In genomic region chr10:59790291-59790929, GRCm38 (mm10) we compare ENCODE assay signal across 16 mouse cellular contexts.
DNase-seq lines count a peak whose midpoint lies in the region; ATAC-seq and TF ChIP-seq lines count a peak whose summit lies in the region.
"Had no signal": no experiment of that assay in that cellular context is flagged by ENCODE, and none has a peak within 500 bp of the region (broad histone marks: within the 10 kb centered on the region; RNA-seq: fewer than 3 reads in every experiment).

No protein-coding gene starts in this region.

- no peaks in the 10 kb centered on the region for H3K27me3 ChIP-seq in kidney, adult 2 months (replicated peaks; ENCODE audit: control insufficient read depth, insufficient read depth, low read length)
- no peaks in the 10 kb centered on the region for H3K27me3 ChIP-seq in kidney, postnatal 0 days (ENCODE audit: insufficient read depth, low read length)
- no peaks in the 10 kb centered on the region for H3K27me3 ChIP-seq in stomach, postnatal 0 days (ENCODE audit: control insufficient read depth, insufficient read depth, low read length)
- H3K27me3 ChIP-seq: forebrain, embryonic 13.5 days; hindbrain, embryonic 13.5 days had no signal

- H3K27ac ChIP-seq in kidney, adult 2 months (ENCODE audit: insufficient read depth, low read depth, low read length), result no peak overlapping the region
- H3K27ac ChIP-seq in kidney, postnatal 0 days, result no peak overlapping the region
- H3K27ac ChIP-seq in stomach, postnatal 0 days (replicated peaks), result no peak overlapping the region
- H3K27ac ChIP-seq: embryonic facial prominence, embryonic 10.5 days; forebrain, embryonic 13.5 days; hindbrain, embryonic 13.5 days had no signal

- TF ChIP-seq CTCF in kidney, adult 2 months (conservative IDR thresholded peaks at IDR 0.05; ENCODE audit: insufficient read depth, insufficient read length, low read depth, low read length), result no peak
- TF ChIP-seq CTCF in kidney, postnatal 0 days (IDR thresholded peaks at IDR 0.05; ENCODE audit: low read depth), result no peak
- no peak for TF ChIP-seq CTCF in stomach, postnatal 0 days (IDR thresholded peaks at IDR 0.05; ENCODE audit: low read depth)

- 0 out of 2 replicates have a peak, but pooled peaks have one; percentile 43 for ATAC-seq in kidney, postnatal 0 days (replicated peaks; ENCODE audit: low FRiP score, low read depth)
- ATAC-seq in stomach, postnatal 0 days (ENCODE audit: low FRiP score, low TSS enrichment), result peak; percentile 92
- ATAC-seq: forebrain, embryonic 13.5 days; forebrain, postnatal 0 days had no signal

- H3K9me3 ChIP-seq in kidney, postnatal 0 days (replicated peaks; ENCODE audit: low read length), result no peaks in the 10 kb centered on the region
- no peaks in the 10 kb centered on the region for H3K9me3 ChIP-seq in stomach, postnatal 0 days (ENCODE audit: control insufficient read depth, low read length)
- H3K9me3 ChIP-seq: embryonic facial prominence, embryonic 10.5 days; forebrain, embryonic 13.5 days; hindbrain, embryonic 13.5 days had no signal

- TF ChIP-seq EP300 in stomach, postnatal 0 days (optimal IDR thresholded peaks at IDR 0.05), result no peak

- H3K4me1 ChIP-seq in kidney, adult 2 months (ENCODE audit: control insufficient read depth, insufficient read depth, low read length), result no peaks in the 10 kb centered on the region
- no peaks in the 10 kb centered on the region for H3K4me1 ChIP-seq in kidney, postnatal 0 days (replicated peaks; ENCODE audit: insufficient read depth, low read length)
- no peaks in the 10 kb centered on the region for H3K4me1 ChIP-seq in stomach, postnatal 0 days (replicated peaks; ENCODE audit: control insufficient read depth, insufficient read depth)

- DNase-seq in kidney, adult 2 months, result peak; percentile 10
- no peak for DNase-seq in kidney, adult 8-10 months
- peak; percentile 56 for DNase-seq in kidney, postnatal 0 days (ENCODE audit: low spot score)
- DNase-seq in kidney, adult 18-20 months, result no peak
- DNase-seq in 416B (ENCODE audit: low read depth), result peak; percentile 44
- no peak for DNase-seq in stomach, postnatal 0 days (ENCODE audit: low spot score)
- DNase-seq: adrenal gland, adult 8-10 months; adrenal gland, postnatal 36 days; cerebellum, adult 2 months; cerebellum, postnatal 10 days; forebrain, postnatal 0 days; gastrocnemius, postnatal 14 days; heart, postnatal 10 days had no signal

- 76% methylated on average over 11 of the region's 11 CpGs for WGBS in kidney, adult 2 months
- 53% methylated on average over 11 of the region's 11 CpGs for WGBS in kidney, postnatal 0 days
- 70% methylated on average over 11 of the region's 11 CpGs for WGBS in stomach, postnatal 0 days

- no peak for TF ChIP-seq POLR2A in kidney, adult 2 months (IDR thresholded peaks at IDR 0.05; ENCODE audit: low read depth, low read length)

- H3K36me3 ChIP-seq in kidney, adult 2 months (ENCODE audit: control insufficient read depth, insufficient read depth, low read length), result no peaks in the 10 kb centered on the region
- 0 out of 2 replicates have a peak, but pooled peaks cover 7% of the 10 kb centered on the region for H3K36me3 ChIP-seq in kidney, postnatal 0 days (ENCODE audit: insufficient read depth, low read length)
- H3K36me3 ChIP-seq in stomach, postnatal 0 days (ENCODE audit: control insufficient read depth, insufficient read depth, low read length), result peaks cover 15% of the 10 kb centered on the region; the same call in 1 of the 2 replicates

- H3K4me3 ChIP-seq in kidney, adult 2 months (ENCODE audit: insufficient read depth, low read depth, low read length), result no peak overlapping the region
- no peak overlapping the region for H3K4me3 ChIP-seq in kidney, postnatal 0 days (replicated peaks; ENCODE audit: low read depth, low read length)
- H3K4me3 ChIP-seq in stomach, postnatal 0 days (ENCODE audit: low read depth, low read length), result no peak overlapping the region
- H3K4me3 ChIP-seq: embryonic facial prominence, embryonic 10.5 days; forebrain, embryonic 13.5 days; hindbrain, embryonic 13.5 days had no signal

- no peak overlapping the region for H3K9ac ChIP-seq in kidney, postnatal 0 days (ENCODE audit: low read depth, low read length)
- no peak overlapping the region for H3K9ac ChIP-seq in stomach, postnatal 0 days (ENCODE audit: low read length)
- H3K9ac ChIP-seq: forebrain, embryonic 13.5 days; forebrain, postnatal 0 days; hindbrain, embryonic 13.5 days had no signal

- H3K4me2 ChIP-seq in kidney, postnatal 0 days (ENCODE audit: low read length), result no peak overlapping the region
- H3K4me2 ChIP-seq in stomach, postnatal 0 days (replicated peaks; ENCODE audit: low read depth), result no peak overlapping the region
- H3K4me2 ChIP-seq: forebrain, embryonic 13.5 days; hindbrain, embryonic 13.5 days had no signal

Comparison
In these comparisons a context has a peak if more than half of its experiments do, and no peak if none do; other contexts are left out.
1. DNase-seq: peak in kidney, adult 2 months (single experiment), kidney, postnatal 0 days (single experiment) and 416B (single experiment); none in kidney, adult 8-10 months (0 of 2), kidney, adult 18-20 months (single experiment) and stomach, postnatal 0 days (single experiment).